Mouse (Mus musculus) cerebellum, adult 2 months (tissue): ENCODE results near the gene Flnb.

ENCODE experiments used
- CTCF ChIP-seq: fragments of 200-500 bp; IDR thresholded peaks from 2 replicates; pipeline ENCODE4 v1.5.1; 2011; ENCODE audit warnings: low read depth, mild to moderate bottlenecking, control low read depth, low read length, moderate library complexity, borderline replicate concordance; ENCODE audit not compliant: insufficient read depth
- POLR2A ChIP-seq: fragments of 200-500 bp; IDR thresholded peaks from 2 replicates; pipeline ENCODE4 v1.6.1; 2011; ENCODE audit warnings: low read length, control low read depth, borderline replicate concordance; ENCODE audit not compliant: insufficient read depth

DNA sequence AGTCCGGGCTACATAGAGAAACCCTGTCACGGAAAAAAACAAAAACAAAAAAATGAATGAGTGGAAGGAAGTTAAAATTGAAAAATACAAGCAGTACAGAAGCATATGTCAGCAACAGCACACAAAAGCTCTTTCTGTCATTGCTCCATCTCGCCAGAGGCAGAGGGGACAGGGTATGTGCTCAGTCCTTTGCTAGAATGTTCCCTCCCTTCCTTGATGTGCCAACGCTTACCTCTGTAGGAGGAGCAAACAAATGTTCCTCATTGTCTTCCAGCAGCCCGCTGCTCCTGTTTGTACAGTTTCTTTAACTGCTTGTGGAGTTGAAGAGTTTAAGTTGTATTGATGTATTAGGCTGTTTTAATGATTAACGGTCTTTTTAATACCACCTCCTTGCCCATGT, 37.3 kb downstream of the Flnb start:
- TF ChIP-seq CTCF = no peak
- no peak for TF ChIP-seq POLR2A
